Mouse (Mus musculus) olfactory bulb, adult 2 months (tissue): ENCODE measurements around the gene Mpped1.

Experiments used
- CTCF ChIP-seq: fragments of 200-500 bp; IDR thresholded peaks from 2 replicates; pipeline ENCODE4 v1.5.1; 2012; ENCODE audit warnings: low read depth, mild to moderate bottlenecking, low read length, moderate library complexity; ENCODE audit not compliant: insufficient read depth
- POLR2A ChIP-seq: fragments of 200-500 bp; IDR thresholded peaks from 2 replicates; pipeline ENCODE4 v1.6.1; 2012; ENCODE audit warnings: mild to moderate bottlenecking, low read depth, low read length, moderate library complexity; ENCODE audit not compliant: insufficient read depth

DNA sequence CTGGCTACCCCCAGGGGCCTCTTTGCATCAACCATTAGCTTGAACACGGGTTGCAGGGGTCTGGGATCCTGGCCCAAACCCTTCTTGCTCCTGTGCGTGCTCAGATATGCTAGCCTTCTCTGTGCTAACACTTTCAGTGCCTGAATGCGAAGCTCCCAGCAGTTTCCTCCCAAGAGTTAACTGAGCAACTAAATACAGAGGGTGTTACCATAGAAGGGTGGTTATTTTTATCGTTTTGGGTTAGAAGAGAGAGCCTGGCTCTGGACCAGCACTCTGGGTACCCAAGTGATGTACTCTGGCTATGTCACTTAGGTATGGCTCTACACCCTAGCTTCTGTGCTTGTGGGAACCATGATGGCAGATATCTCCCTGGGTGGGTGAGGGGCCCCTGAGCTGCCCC lies 68.2 kb downstream of the Mpped1 start:
- no peak for TF ChIP-seq POLR2A
- TF ChIP-seq CTCF: no peak
